Mouse (Mus musculus) kidney, postnatal 36 days (tissue): ENCODE results near the gene Anapc5.

Experiments used
- DNase-seq, 2 experiments: peaks; one replicate each; pipeline ENCODE4 v3.0.0; 2021 to 2022; ENCODE audit warnings: mixed read lengths in 2 of 2

The Anapc5 gene

GRCm38 (mm10) chr5:122799379-122800344 is 21.5 kb downstream of the Anapc5 start:
- DNase-seq = peak; percentile 66

GRCm38 (mm10) chr5:122798557-122799378 is 22.4 kb downstream of the Anapc5 start:
- peak; percentile 48 to 76 for DNase-seq

GRCm38 (mm10) chr5:122797866-122798265 is 23.3 kb downstream of the Anapc5 start:
- DNase-seq = no peak

GRCm38 (mm10) chr5:122788696-122789095 is 32.4 kb downstream of the Anapc5 start:
- DNase-seq = no peak

DNA sequence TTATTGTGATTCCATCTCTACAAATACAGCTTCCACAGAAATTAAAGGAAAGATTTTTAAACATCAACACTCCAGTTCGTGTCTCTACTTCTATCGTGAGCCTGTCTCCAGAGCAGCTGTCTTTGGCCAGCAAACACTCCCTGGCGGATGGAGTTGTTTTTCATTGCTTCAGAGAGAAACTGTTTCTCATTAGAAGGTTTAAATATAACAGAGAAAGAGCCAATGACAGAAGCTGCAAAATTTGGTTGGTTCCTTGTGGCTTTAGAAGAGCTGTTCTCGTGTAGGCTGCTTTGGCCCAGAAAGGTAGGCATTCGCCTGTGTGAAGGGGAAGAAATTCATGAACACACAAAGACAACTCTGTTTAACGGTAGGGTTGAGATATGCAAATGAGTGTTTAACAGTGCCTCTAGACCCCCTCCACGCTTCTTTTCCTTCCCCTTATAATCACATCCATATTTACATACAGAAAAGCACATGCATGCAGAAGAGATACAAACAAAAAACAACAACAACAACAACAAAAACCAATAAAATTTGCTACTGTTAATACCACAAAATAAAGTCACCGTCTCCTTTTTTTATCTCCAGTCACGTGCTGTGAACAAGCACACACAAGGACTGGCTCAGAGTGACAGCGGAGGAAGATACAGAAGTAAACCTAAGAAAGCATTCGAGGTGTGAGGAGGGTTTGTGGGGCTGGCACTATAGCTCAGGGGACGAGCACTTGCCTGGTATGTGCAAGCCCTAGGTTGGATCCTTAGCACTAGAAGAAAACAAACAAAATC is 34.9 kb downstream of the Anapc5 start:
- DNase-seq = no peak

DNA sequence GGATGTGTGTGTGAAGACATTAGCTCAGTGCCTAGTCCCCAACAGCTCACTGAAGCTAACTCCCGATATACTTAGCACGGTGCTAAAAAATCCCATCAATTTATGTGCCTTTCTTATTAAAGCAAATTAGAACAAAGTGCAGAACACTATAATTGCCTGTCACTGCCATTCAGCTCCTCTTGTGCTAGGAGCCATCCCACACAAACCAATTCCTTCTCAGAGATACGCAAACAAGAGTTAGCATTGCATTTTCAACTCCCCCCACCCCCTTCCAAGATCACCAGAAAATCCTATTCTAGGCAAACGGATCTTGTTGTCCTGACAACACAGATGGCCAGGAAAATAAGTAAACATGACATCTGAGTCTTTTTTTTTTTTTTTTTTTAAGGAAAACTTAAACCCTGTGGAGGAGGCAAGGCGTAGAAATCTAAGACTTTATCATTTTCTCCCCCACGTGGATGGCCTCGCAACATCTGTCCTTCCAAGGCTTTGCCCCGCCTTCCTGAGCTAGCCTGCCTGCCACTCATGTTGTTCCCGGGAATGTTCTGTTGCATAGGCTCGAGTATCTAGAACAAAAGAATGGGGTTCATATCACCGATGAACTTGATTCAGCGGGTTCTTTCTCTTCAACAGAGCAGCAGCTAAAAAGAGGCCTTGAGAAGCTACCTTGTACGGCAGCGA is 37.3 kb downstream of the Anapc5 start:
- no peak for DNase-seq

- no peak for DNase-seq
These were observed 39.1 kb downstream of the Anapc5 start for GRCm38 (mm10) chr5:122782066-122782465.

- no peak for DNase-seq
These were observed 40.2 kb downstream of the Anapc5 start for GRCm38 (mm10) chr5:122780791-122781432.

DNA sequence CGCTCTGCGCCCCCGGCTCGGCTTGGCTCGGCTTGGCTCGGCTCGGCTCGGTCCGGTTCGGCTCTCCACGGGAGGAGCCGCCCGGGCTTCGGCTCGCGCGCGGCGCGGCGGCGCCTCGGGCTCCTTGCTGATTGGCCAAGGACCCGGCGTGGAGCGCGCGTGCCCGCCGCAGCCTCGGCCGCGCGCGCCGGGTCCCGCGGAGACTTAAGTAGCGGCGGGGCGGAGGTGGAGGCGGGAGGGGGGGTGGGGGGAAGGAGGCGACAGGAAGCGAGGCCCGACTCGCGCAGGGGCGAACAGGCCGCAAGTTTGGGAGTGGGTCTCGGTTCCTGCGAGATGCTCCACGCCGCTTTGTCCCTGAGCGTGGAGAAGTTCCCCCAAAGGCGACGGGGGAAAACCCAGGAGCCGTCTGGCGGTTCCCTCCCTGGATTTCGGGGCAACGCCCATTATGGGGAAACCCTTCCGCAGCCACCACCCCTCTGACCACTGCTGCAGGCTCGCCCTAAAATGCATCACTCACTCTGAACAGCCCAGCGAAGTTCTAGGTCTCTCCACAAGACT is 41.8 kb downstream of the Anapc5 start, which contains the start of gene Camkk2:
TSS of gene Camkk2 (minus strand) at position 133 of the 558 bp plus-strand sequence.
- DNase-seq = peak; percentile 88 to 93

DNA sequence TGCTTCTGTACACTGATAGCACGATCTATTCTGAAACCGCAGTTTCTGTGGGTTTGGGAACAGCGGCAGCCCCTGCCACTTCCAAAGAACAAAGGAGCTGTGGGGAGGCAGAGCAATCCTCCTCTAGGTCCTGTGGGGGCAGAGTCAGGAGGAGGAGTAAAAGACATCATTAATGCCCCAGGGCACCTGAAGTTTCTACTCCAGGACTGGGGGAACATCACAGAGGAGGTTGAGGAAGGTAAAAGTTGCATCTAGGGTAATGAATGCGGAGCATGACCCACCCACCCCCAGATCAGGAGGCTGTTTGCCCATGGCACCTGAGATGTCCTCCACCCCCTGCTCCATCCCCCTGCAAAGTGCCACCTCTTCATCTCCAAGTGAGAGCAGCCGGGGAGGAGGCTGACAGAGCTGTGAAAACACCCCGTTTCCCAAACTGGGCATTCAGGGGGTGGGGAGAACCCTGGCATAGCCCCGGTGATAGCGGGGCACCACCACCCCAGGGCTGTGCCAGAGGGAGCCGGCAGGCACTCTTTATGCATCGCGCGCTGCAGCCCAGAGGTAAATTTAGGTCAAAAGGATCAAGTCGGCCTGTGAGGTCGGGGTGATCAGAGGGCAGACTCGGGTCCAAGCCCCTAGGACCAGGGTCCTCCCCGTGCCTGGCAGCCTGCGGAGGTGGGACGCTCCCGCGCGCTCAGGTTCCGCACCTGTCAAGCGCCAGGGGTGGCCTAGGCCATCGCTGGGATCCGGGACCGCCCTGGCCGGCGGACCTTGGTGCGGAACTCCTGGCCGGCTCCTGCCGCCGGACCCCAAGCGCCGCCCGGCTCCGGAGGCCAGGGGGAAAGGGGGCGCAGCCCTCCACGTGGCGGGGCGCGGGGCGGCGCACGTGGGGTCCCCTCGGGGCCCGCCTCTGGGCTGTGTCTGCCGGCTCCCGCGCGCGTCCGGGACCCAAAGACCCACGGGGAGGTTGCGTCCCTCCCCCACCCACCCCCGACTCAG is 42.6 kb downstream of the Anapc5 start:
- DNase-seq = peak in 1 of 2 experiments; percentile 63

- no peak for DNase-seq
These were observed 43.8 kb downstream of the Anapc5 start for GRCm38 (mm10) chr5:122777322-122777721.

- DNase-seq = peak in 1 of 2 experiments; percentile 36
These were observed 45.4 kb downstream of the Anapc5 start for GRCm38 (mm10) chr5:122775646-122776286.

- DNase-seq = peak in 1 of 2 experiments; percentile 48
These were observed 46.2 kb downstream of the Anapc5 start for GRCm38 (mm10) chr5:122774743-122775611.

GRCm38 (mm10) chr5:122773756-122774155 is 47.4 kb downstream of the Anapc5 start:
- DNase-seq = no peak

GRCm38 (mm10) chr5:122771428-122771827 is 49.7 kb downstream of the Anapc5 start:
- no peak for DNase-seq

DNA sequence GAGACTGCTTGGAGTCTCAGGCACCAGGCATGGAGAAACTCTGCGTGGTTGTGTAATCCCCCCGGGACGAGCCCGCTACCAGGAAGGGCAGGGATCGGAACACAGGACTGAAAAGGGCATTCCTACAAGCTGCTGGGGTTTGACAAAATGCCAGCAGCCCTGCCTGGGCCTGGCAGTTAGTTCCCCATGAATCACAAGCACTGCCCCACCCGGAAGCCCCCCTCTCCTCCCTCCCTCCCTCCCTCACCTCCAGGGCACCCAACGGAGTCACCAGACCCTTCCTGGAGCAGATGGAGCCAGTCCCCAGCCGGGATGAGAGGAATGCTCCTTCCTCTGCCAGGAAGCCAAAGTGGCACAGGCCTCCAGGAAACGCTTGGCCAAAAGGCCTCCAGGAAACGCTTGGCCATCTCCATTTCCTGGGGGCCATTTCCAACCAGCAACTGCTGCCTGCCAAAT is 50.3 kb downstream of the Anapc5 start:
- DNase-seq = peak; percentile 85 to 88

GRCm38 (mm10) chr5:122770304-122770703 is 50.8 kb downstream of the Anapc5 start:
- DNase-seq = peak in 1 of 2 experiments; percentile 34

GRCm38 (mm10) chr5:122769101-122769568 is 52.0 kb downstream of the Anapc5 start:
- no peak for DNase-seq
